Mouse (Mus musculus): Measurements from ENCODE around the gene Gm17087. TPM values are rescaled to one million over a fixed set of nuclear protein-coding genes. Genes with fewer than 3 reads are reported as not detected.
A peak's percentile ranks its signal among the peaks of the same experiment; 100 is the strongest.

The Gm17087 gene
- polyA plus RNA-seq, 1 experiment from 2014 or later: not detected

- ATAC-seq (ENCODE audit: low FRiP score) (no peak), DNase-seq (ENCODE audit: low spot score) (peak; percentile 54)
- Histone ChIP-seq H3K4me2 (replicated peaks; ENCODE audit: low read depth, low read length) (no peak overlapping the region), H3K27me3 (ENCODE audit: control insufficient read depth, insufficient read depth, low read length) (no peaks in the 10 kb centered on the region), H3K9me3 (ENCODE audit: control insufficient read depth, low read length) (no peaks in the 10 kb centered on the region), H3K4me3 (ENCODE audit: low read depth, low read length) (no peak overlapping the region), H3K27ac (ENCODE audit: low read depth, low read length) (no peak overlapping the region), H3K9ac (ENCODE audit: low read depth, low read length) (no peak overlapping the region), H3K4me1 (replicated peaks; ENCODE audit: control insufficient read depth, insufficient read depth, low read length) (no peaks in the 10 kb centered on the region), H3K36me3 (ENCODE audit: control insufficient read depth, insufficient read depth, low read length) (no peaks in the 10 kb centered on the region)
- WGBS: 62% methylated on average over 3 of the region's 3 CpGs
These were observed 13.6 kb upstream of the Gm17087 start for GRCm38 (mm10) chr17:8580360-8580759.

- H3K27ac ChIP-seq (ENCODE audit: low read depth, low read length): no peak overlapping the region
- H3K9me3 ChIP-seq (ENCODE audit: control insufficient read depth, low read length): no peaks in the 10 kb centered on the region
- H3K9ac ChIP-seq (ENCODE audit: low read depth, low read length): no peak overlapping the region
- no peak for DNase-seq (ENCODE audit: low spot score)
- H3K27me3 ChIP-seq (ENCODE audit: control insufficient read depth, insufficient read depth, low read length): no peaks in the 10 kb centered on the region
- 65% methylated on average over 8 of the region's 8 CpGs for WGBS
- no peaks in the 10 kb centered on the region for H3K36me3 ChIP-seq (ENCODE audit: control insufficient read depth, insufficient read depth, low read length)
- ATAC-seq (ENCODE audit: low FRiP score): no peak
- H3K4me3 ChIP-seq (ENCODE audit: low read depth, low read length): no peak overlapping the region
- no peaks in the 10 kb centered on the region for H3K4me1 ChIP-seq (replicated peaks; ENCODE audit: control insufficient read depth, insufficient read depth, low read length)
- H3K4me2 ChIP-seq (replicated peaks; ENCODE audit: low read depth, low read length): no peak overlapping the region
These were observed 7.0 kb upstream of the Gm17087 start for GRCm38 (mm10) chr17:8573542-8574260.

- Histone ChIP-seq H3K36me3 (ENCODE audit: control insufficient read depth, insufficient read depth, low read length) (no peaks in the 10 kb centered on the region), H3K4me2 (replicated peaks; ENCODE audit: low read depth, low read length) (no peak overlapping the region), H3K4me3 (ENCODE audit: low read depth, low read length) (no peak overlapping the region), H3K27ac (ENCODE audit: low read depth, low read length) (no peak overlapping the region), H3K9me3 (ENCODE audit: control insufficient read depth, low read length) (no peaks in the 10 kb centered on the region), H3K27me3 (ENCODE audit: control insufficient read depth, insufficient read depth, low read length) (no peaks in the 10 kb centered on the region), H3K9ac (ENCODE audit: low read depth, low read length) (no peak overlapping the region), H3K4me1 (replicated peaks; ENCODE audit: control insufficient read depth, insufficient read depth, low read length) (no peaks in the 10 kb centered on the region)
- 94% methylated on average over 1 of the region's 1 CpGs for whole genome bisulfite sequencing
- ATAC-seq (ENCODE audit: low FRiP score) (no peak), DNase-seq (ENCODE audit: low spot score) (no peak)
These were observed 3.9 kb downstream of the Gm17087 start for GRCm38 (mm10) chr17:8562886-8563280.

- no peaks in the 10 kb centered on the region for H3K27me3 ChIP-seq (ENCODE audit: control insufficient read depth, insufficient read depth, low read length)
- H3K4me1 ChIP-seq (replicated peaks; ENCODE audit: control insufficient read depth, insufficient read depth, low read length): no peaks in the 10 kb centered on the region
- H3K9me3 ChIP-seq (ENCODE audit: control insufficient read depth, low read length): no peaks in the 10 kb centered on the region
- WGBS: 67% methylated on average over 14 of the region's 14 CpGs
- H3K4me3 ChIP-seq (ENCODE audit: low read depth, low read length): no peak overlapping the region
- H3K36me3 ChIP-seq (ENCODE audit: control insufficient read depth, insufficient read depth, low read length): no peaks in the 10 kb centered on the region
- H3K27ac ChIP-seq (ENCODE audit: low read depth, low read length): no peak overlapping the region
- no peak overlapping the region for H3K4me2 ChIP-seq (replicated peaks; ENCODE audit: low read depth, low read length)
- ATAC-seq (ENCODE audit: low FRiP score) (no peak), DNase-seq (ENCODE audit: low spot score) (no peak)
- H3K9ac ChIP-seq (ENCODE audit: low read depth, low read length): no peak overlapping the region
These were observed 4.5 kb downstream of the Gm17087 start for GRCm38 (mm10) chr17:8562101-8562885.

- H3K27ac ChIP-seq (ENCODE audit: low read depth, low read length): no peak overlapping the region
- H3K4me1 ChIP-seq (replicated peaks; ENCODE audit: control insufficient read depth, insufficient read depth, low read length): no peaks in the 10 kb centered on the region
- no peak for ATAC-seq (ENCODE audit: low FRiP score)
- no peaks in the 10 kb centered on the region for H3K27me3 ChIP-seq (ENCODE audit: control insufficient read depth, insufficient read depth, low read length)
- H3K4me2 ChIP-seq (replicated peaks; ENCODE audit: low read depth, low read length): no peak overlapping the region
- no peak for DNase-seq (ENCODE audit: low spot score)
- no peaks in the 10 kb centered on the region for H3K36me3 ChIP-seq (ENCODE audit: control insufficient read depth, insufficient read depth, low read length)
- H3K9ac ChIP-seq (ENCODE audit: low read depth, low read length): no peak overlapping the region
- no peaks in the 10 kb centered on the region for H3K9me3 ChIP-seq (ENCODE audit: control insufficient read depth, low read length)
- H3K4me3 ChIP-seq (ENCODE audit: low read depth, low read length): no peak overlapping the region
- WGBS: 85% methylated on average over 8 of the region's 8 CpGs
These were observed 8.8 kb downstream of the Gm17087 start for GRCm38 (mm10) chr17:8557926-8558325.

- Histone ChIP-seq H3K36me3 (ENCODE audit: control insufficient read depth, insufficient read depth, low read length) (no peaks in the 10 kb centered on the region), H3K4me2 (replicated peaks; ENCODE audit: low read depth, low read length) (no peak overlapping the region), H3K4me1 (replicated peaks; ENCODE audit: control insufficient read depth, insufficient read depth, low read length) (no peaks in the 10 kb centered on the region), H3K9me3 (ENCODE audit: control insufficient read depth, low read length) (no peaks in the 10 kb centered on the region), H3K27ac (ENCODE audit: low read depth, low read length) (no peak overlapping the region), H3K4me3 (ENCODE audit: low read depth, low read length) (no peak overlapping the region), H3K27me3 (ENCODE audit: control insufficient read depth, insufficient read depth, low read length) (no peaks in the 10 kb centered on the region), H3K9ac (ENCODE audit: low read depth, low read length) (no peak overlapping the region)
- DNase-seq (ENCODE audit: low spot score) (no peak), ATAC-seq (ENCODE audit: low FRiP score) (no peak)
- 80% methylated on average over 6 of the region's 6 CpGs for whole genome bisulfite sequencing
These were observed 10.5 kb downstream of the Gm17087 start for GRCm38 (mm10) chr17:8556223-8556622.

- no peak overlapping the region for H3K27ac ChIP-seq (ENCODE audit: low read depth, low read length)
- H3K27me3 ChIP-seq (ENCODE audit: control insufficient read depth, insufficient read depth, low read length): no peaks in the 10 kb centered on the region
- H3K9me3 ChIP-seq (ENCODE audit: control insufficient read depth, low read length): no peaks in the 10 kb centered on the region
- no peaks in the 10 kb centered on the region for H3K4me1 ChIP-seq (replicated peaks; ENCODE audit: control insufficient read depth, insufficient read depth, low read length)
- DNase-seq (ENCODE audit: low spot score) (no peak), ATAC-seq (ENCODE audit: low FRiP score) (no peak)
- no peak overlapping the region for H3K4me3 ChIP-seq (ENCODE audit: low read depth, low read length)
- no peak overlapping the region for H3K4me2 ChIP-seq (replicated peaks; ENCODE audit: low read depth, low read length)
- no peaks in the 10 kb centered on the region for H3K36me3 ChIP-seq (ENCODE audit: control insufficient read depth, insufficient read depth, low read length)
- WGBS: 88% methylated on average over 9 of the region's 9 CpGs
- no peak overlapping the region for H3K9ac ChIP-seq (ENCODE audit: low read depth, low read length)
These were observed 11.0 kb downstream of the Gm17087 start for GRCm38 (mm10) chr17:8555785-8556184.

- Histone ChIP-seq H3K9ac (ENCODE audit: low read depth, low read length) (no peak overlapping the region), H3K4me1 (replicated peaks; ENCODE audit: control insufficient read depth, insufficient read depth, low read length) (no peaks in the 10 kb centered on the region), H3K27me3 (ENCODE audit: control insufficient read depth, insufficient read depth, low read length) (no peaks in the 10 kb centered on the region), H3K27ac (ENCODE audit: low read depth, low read length) (no peak overlapping the region), H3K4me2 (replicated peaks; ENCODE audit: low read depth, low read length) (no peak overlapping the region), H3K9me3 (ENCODE audit: control insufficient read depth, low read length) (no peaks in the 10 kb centered on the region), H3K36me3 (ENCODE audit: control insufficient read depth, insufficient read depth, low read length) (no peaks in the 10 kb centered on the region), H3K4me3 (ENCODE audit: low read depth, low read length) (no peak overlapping the region)
- no peak for ATAC-seq (ENCODE audit: low FRiP score)
- DNase-seq (ENCODE audit: low spot score): no peak
- 85% methylated on average over 6 of the region's 6 CpGs for WGBS
These were observed 12.5 kb downstream of the Gm17087 start for GRCm38 (mm10) chr17:8554219-8554618.

GRCm38 (mm10) chr17:8553601-8554000 is 13.1 kb downstream of the Gm17087 start:
- ATAC-seq (ENCODE audit: low FRiP score) (no peak), DNase-seq (ENCODE audit: low spot score) (no peak)
- Histone ChIP-seq H3K27ac (ENCODE audit: low read depth, low read length) (no peak overlapping the region), H3K4me3 (ENCODE audit: low read depth, low read length) (no peak overlapping the region), H3K9ac (ENCODE audit: low read depth, low read length) (no peak overlapping the region), H3K36me3 (ENCODE audit: control insufficient read depth, insufficient read depth, low read length) (no peaks in the 10 kb centered on the region), H3K27me3 (ENCODE audit: control insufficient read depth, insufficient read depth, low read length) (no peaks in the 10 kb centered on the region), H3K4me1 (replicated peaks; ENCODE audit: control insufficient read depth, insufficient read depth, low read length) (no peaks in the 10 kb centered on the region), H3K9me3 (ENCODE audit: control insufficient read depth, low read length) (no peaks in the 10 kb centered on the region), H3K4me2 (replicated peaks; ENCODE audit: low read depth, low read length) (no peak overlapping the region)
- WGBS: 79% methylated on average over 3 of the region's 3 CpGs

Data from hindbrain, embryonic 11.5 days (tissue).